Mouse (Mus musculus): ENCODE results near the gene St3gal6.

- no peak for TF ChIP-seq CTCF (IDR thresholded peaks at IDR 0.05; ENCODE audit: insufficient read depth, low read length)
- no peak for TF ChIP-seq POLR2A (IDR thresholded peaks at IDR 0.05; ENCODE audit: borderline replicate concordance, extremely low read depth, low read depth, low read length)
Measured at GRCm38 (mm10) chr16:58470841-58471240, 53.2 kb downstream of the St3gal6 start.

Data from lung, adult 2 months (tissue).